20 mouse cellular contexts compared by ENCODE assay signal in the genomic region with DNA sequence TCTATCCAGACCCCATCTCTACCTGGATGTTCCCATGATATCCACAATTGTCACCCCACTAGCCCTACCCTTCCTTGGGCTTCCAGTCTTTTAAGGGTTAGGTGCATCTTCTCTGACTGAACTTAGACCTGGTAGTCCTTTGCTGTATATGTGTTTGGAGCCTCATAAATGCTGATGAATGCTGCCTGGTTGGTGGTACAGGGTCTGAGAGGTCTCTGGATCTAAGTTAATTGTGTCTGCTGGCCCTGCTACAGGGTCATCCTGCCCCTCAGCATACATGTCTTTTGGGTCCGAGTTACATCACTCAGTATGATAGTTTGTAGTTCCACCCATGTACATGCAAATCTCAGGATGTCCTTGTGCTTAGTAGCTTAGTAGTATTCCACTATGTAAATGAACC. TPM values are rescaled to one million over a fixed set of nuclear protein-coding genes. Genes with fewer than 3 reads are reported as not detected.
DNase-seq lines count a peak whose midpoint lies in the region.
"Not testable (repeated sequence)": the region's sequence is repeated elsewhere in the genome, so short reads cannot be mapped to it uniquely, and the experiment has no call there.
"Had no signal": no experiment of that assay in that cellular context is flagged by ENCODE, and none has a peak within 500 bp of the region (broad histone marks: within the 10 kb centered on the region; RNA-seq: fewer than 3 reads in every experiment).

No protein-coding gene starts in this region.

- H3K4me1 ChIP-seq in limb, embryonic 10.5 days, result not testable (repeated sequence)

- not testable (repeated sequence) for H3K9me3 ChIP-seq in limb, embryonic 10.5 days (replicated peaks)

- DNase-seq in heart, adult 11 months, result peak; percentile 94
- peak; percentile 4 for DNase-seq in kidney, adult 18-20 months
- DNase-seq in limb, embryonic 10.5 days (ENCODE audit: low spot score), result peak; percentile 21
- peak; percentile 9 to 19 for DNase-seq in lung, postnatal 4 days
- peak; percentile 23 for DNase-seq in urinary bladder, adult 2 months (ENCODE audit: low spot score)
- DNase-seq in urinary bladder, postnatal 4 days (ENCODE audit: low spot score in 2 of 2), result peak; percentile 18 to 62

- not testable (repeated sequence) for H3K27me3 ChIP-seq in limb, embryonic 10.5 days (ENCODE audit: low read depth, poor library complexity, severe bottlenecking)

- H3K27ac ChIP-seq in limb, embryonic 10.5 days, result not testable (repeated sequence)

- not testable (repeated sequence) for H3K4me3 ChIP-seq in limb, embryonic 10.5 days

- H3K36me3 ChIP-seq in limb, embryonic 10.5 days, result not testable (repeated sequence)

- 77% methylated on average over 1 of the region's 1 CpGs for WGBS in limb, embryonic 10.5 days

RNA-seq across cellular contexts. Expression of gene 1700001F09Rik, which starts 11.6 kb away (rescaled TPM):
- polyA plus RNA-seq in limb, embryonic 10.5 days (2016; fragmentation: Nextera tagmentation; extraction: Ambion mirVana), result not detected in 2 replicates
- polyA plus RNA-seq in urinary bladder, adult 2 months (2012; rRNA removed), result not detected in 2 replicates
- polyA plus RNA-seq: activated CD4-positive, CD25-positive, alpha-beta regulatory T cell, adult 4 months; C2C12; cortical plate, adult 2 months; embryonic facial prominence, embryonic 10.5 days; embryonic facial prominence, embryonic 13.5 days; erythroblast, embryonic 14.5 days; forebrain, embryonic 12.5 days; forebrain, embryonic 15.5 days; heart, embryonic 13.5 days; heart, embryonic 16.5 days; hindbrain, embryonic 14.5 days; hindbrain, postnatal 0 days had no signal

RNA-seq across cellular contexts. Expression of gene Gm8138, which starts 56.9 kb away (rescaled TPM):
- not detected in 2 replicates for polyA plus RNA-seq in limb, embryonic 10.5 days (2016; fragmentation: Nextera tagmentation; extraction: Ambion mirVana)
- not detected in 2 replicates for polyA plus RNA-seq in urinary bladder, adult 2 months (2012; rRNA removed)
- polyA plus RNA-seq: activated CD4-positive, CD25-positive, alpha-beta regulatory T cell, adult 4 months; brain, embryonic 14.5 days; C2C12; cortical plate, adult 2 months; embryonic facial prominence, embryonic 10.5 days; embryonic facial prominence, embryonic 13.5 days; forebrain, embryonic 12.5 days; forebrain, embryonic 15.5 days; heart, embryonic 13.5 days; heart, embryonic 16.5 days; hindbrain, embryonic 11.5 days; hindbrain, embryonic 14.5 days; hindbrain, postnatal 0 days had no signal

Comparison
In these comparisons a context has a peak if more than half of its experiments do, and no peak if none do; other contexts are left out.
1. DNase-seq: peak in every context shown above with its lines; median percentile 94 in heart, adult 11 months; 40 in urinary bladder, postnatal 4 days; 23 in urinary bladder, adult 2 months; 21 in limb, embryonic 10.5 days; 14 in lung, postnatal 4 days; 4 in kidney, adult 18-20 months.